In the genomic region with DNA sequence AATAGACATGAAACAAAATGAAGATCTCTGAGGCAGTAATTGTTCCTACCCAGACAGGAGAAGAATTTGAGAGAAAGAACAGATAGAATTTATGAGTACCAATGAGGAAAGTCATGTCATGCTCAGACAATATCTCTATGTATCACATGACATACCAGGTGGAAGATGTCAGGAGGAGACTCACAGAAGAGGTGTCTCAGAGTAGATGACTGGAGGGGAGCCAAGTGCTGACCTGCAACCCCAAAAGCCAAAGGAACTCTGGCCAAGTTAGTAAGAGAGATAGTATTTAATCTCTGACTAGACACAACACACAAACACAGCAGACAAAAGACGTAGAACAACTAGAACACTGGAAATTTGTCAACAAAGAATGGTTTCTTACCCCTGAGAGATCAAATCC, we compare ENCODE assay signal across 34 mouse cellular contexts. TPM values are rescaled to one million over a fixed set of nuclear protein-coding genes. Genes with fewer than 3 reads are reported as not detected.
"Had no signal": no experiment of that assay in that cellular context is flagged by ENCODE, and none has a peak within 500 bp of the region (broad histone marks: within the 10 kb centered on the region; RNA-seq: fewer than 3 reads in every experiment).

No protein-coding gene starts in this region.

- H3K9ac ChIP-seq: heart, embryonic 12.5 days; heart, embryonic 15.5 days; hindbrain, embryonic 12.5 days; hindbrain, embryonic 14.5 days; intestine, embryonic 15.5 days; limb, embryonic 12.5 days had no signal

- H3K27ac ChIP-seq: gastrocnemius, adult 2 months; heart, adult 2 months; hindbrain, embryonic 10.5 days; hindbrain, embryonic 12.5 days; hindbrain, embryonic 14.5 days; intestine, embryonic 15.5 days; layer of hippocampus, adult 2 months; left cerebral cortex, adult 2 months; limb, embryonic 10.5 days; limb, embryonic 12.5 days had no signal

- H3K36me3 ChIP-seq: heart, embryonic 12.5 days; heart, embryonic 15.5 days; hindbrain, embryonic 10.5 days; hindbrain, embryonic 12.5 days; intestine, embryonic 15.5 days; limb, embryonic 10.5 days; limb, embryonic 12.5 days had no signal

- ATAC-seq: hindbrain, embryonic 16.5 days; inflammation-experienced regulatory T-cells, adult 6 months; intestine, embryonic 15.5 days; intestine, postnatal 0 days had no signal

- DNase-seq: gastrocnemius, adult 2 months; gastrocnemius, postnatal 10 days; gastrocnemius, postnatal 25 days; heart, adult 2 months; heart, postnatal 4 days; kidney, adult 18-20 months; kidney, adult 8-10 months; kidney, postnatal 10 days; kidney, postnatal 25 days; kidney, postnatal 4 days; liver had no signal

- H3K27me3 ChIP-seq: heart, embryonic 12.5 days; heart, embryonic 15.5 days; hindbrain, embryonic 12.5 days; intestine, embryonic 15.5 days; limb, embryonic 12.5 days had no signal

- H3K4me2 ChIP-seq: heart, embryonic 12.5 days; heart, embryonic 15.5 days; hindbrain, embryonic 12.5 days; hindbrain, embryonic 14.5 days; intestine, embryonic 15.5 days; limb, embryonic 12.5 days; liver, embryonic 11.5 days had no signal

- H3K4me3 ChIP-seq: gastrocnemius, adult 2 months; heart, adult 2 months; heart, embryonic 12.5 days; heart, embryonic 15.5 days; hindbrain, embryonic 10.5 days; hindbrain, embryonic 12.5 days; intestine, embryonic 15.5 days; layer of hippocampus, adult 2 months; left cerebral cortex, adult 2 months; limb, embryonic 10.5 days; limb, embryonic 12.5 days had no signal

- H3K9me3 ChIP-seq: heart, embryonic 12.5 days; heart, embryonic 15.5 days; hindbrain, embryonic 10.5 days; hindbrain, embryonic 12.5 days; intestine, embryonic 15.5 days; limb, embryonic 10.5 days; limb, embryonic 12.5 days had no signal

RNA-seq across cellular contexts. Expression of gene Pmp22, which starts 11.5 kb away (rescaled TPM):
- total RNA-seq: granulocyte monocyte progenitor cell, adult 5-6 weeks had no signal
- polyA plus RNA-seq: inflammation-experienced regulatory T-cells, adult 6 months had no signal

RNA-seq across cellular contexts. Expression of gene Tekt3, which starts 55.8 kb away (rescaled TPM):
- total RNA-seq: gastrocnemius, adult 2 months; gastrocnemius, postnatal 10 days; gastrocnemius, postnatal 25 days; gastrocnemius, postnatal 4 days; granulocyte monocyte progenitor cell, adult 5-6 weeks; heart, adult 2 months; heart, postnatal 25 days; heart, postnatal 4 days; left cerebral cortex, adult 2 months; left cerebral cortex, postnatal 14 days; left cerebral cortex, postnatal 36 days had no signal
- polyA plus RNA-seq: frontal cortex, adult 2 months; heart, adult 2 months; heart, embryonic 12.5 days; heart, embryonic 15.5 days; heart, postnatal 0 days; hindbrain, embryonic 10.5 days; hindbrain, embryonic 12.5 days; hindbrain, embryonic 16.5 days; inflammation-experienced regulatory T-cells, adult 6 months; intestine, postnatal 0 days; kidney, embryonic 14.5 days; kidney, embryonic 16.5 days; limb, embryonic 10.5 days; limb, embryonic 12.5 days; liver, embryonic 11.5 days had no signal
